Mouse (Mus musculus) activated CD4-positive, CD25-positive, alpha-beta regulatory T cell, adult 4 months (primary cell): ENCODE results near the gene Ltbp4. TPM values are rescaled to one million over a fixed set of nuclear protein-coding genes. Genes with fewer than 3 reads are reported as not detected.

Experiments
- ATAC-seq: one replicate; pipeline ENCODE4 v1.8.0; 2017
- polyA plus RNA-seq, 2 experiments: library from polyadenylated mRNA; unstranded; fragments of 100-300 nt; shearing (Covaris generic); gene quantifications; one replicate each; pipeline ENCODE4 v1.2.1; 2017

Ltbp4 gene
- 1 to 10 TPM in 1 of 2 experiments, under 1 TPM in 1; 0.94 to 1.3 TPM for polyA plus RNA-seq

DNA sequence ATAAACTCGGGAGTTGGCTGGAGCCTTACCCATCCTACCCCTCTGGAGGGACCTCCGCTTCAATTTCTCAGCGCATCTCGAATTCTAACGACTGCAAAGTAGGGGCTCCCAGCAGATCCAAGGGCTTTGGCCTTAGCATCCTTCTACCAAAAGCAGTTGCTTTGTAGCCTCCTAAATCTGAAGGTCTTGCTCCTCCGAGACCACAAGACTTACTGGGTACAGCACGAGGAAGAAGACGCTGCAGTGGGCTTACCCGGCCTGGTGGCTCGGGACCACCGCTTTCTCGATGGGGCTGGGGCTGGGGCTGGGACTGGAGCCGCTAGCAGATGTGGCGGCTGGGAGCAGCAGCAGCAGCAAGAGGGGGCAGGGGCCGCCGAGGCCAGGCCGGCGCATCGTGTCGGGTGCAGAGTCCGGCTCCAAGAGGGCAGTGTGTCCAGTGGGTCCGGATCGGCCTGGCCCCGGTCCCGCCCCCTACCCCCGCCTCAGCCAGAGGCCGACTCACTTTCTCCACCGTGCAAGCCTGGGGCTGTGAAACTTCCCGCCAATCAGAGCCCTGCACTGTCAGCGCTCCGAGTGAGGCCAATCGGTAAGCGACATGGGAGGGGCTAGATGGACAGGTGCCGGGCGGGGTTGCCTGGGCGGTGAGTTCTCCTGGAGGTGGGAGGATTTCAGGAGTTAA, at the start of gene Ltbp4:
Gene Ltbp4 (minus strand): TSS at position 518 of the 679 bp plus-strand sequence.
- ATAC-seq = no peak

- ATAC-seq = no peak
These were observed 47.2 kb upstream of the Ltbp4 start for GRCm38 (mm10) chr7:27384731-27385130.

- no peak for ATAC-seq
These were observed 46.6 kb upstream of the Ltbp4 start for GRCm38 (mm10) chr7:27384134-27384533.

GRCm38 (mm10) chr7:27383233-27383632, 45.7 kb upstream of the Ltbp4 start:
- ATAC-seq = no peak

DNA sequence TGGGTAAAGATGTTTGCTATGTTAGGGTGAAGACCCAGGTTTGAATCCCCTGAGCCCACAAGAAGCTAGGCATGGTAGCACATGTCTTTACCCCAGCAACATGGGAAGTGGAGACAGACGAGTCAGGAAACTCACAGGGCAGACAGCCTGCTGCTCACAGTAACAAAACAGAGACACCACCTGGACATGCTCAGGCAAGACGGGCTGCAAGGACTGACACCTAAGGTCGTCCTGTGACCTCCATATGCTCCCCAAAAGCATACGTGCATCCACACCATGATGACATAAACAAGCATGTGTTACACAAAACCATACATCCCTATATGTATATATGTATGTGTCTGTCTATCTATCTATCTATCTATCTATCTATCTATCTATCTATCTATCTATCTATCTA, 44.1 kb upstream of the Ltbp4 start:
- no peak for ATAC-seq

- ATAC-seq = no peak
These were observed 43.5 kb upstream of the Ltbp4 start for GRCm38 (mm10) chr7:27381009-27381408.

DNA sequence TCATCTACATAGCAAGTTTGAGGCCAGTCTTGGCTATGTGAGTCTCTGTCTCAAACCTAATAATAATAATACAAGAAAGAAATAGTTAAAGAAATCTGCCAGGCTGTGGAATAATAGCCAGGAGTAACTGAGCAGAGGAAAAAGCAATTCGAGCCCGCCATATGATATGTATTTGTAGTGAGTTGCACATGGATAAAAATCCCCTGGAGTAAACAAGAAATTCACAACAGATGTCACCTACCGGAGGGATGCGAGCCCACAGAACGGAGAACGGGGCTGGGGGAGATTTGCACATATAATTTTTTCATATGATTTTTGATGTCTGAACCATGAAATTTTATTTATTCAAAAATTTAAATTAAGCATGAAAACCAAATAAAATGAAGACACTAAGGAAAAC, 42.3 kb upstream of the Ltbp4 start:
- ATAC-seq = no peak

DNA sequence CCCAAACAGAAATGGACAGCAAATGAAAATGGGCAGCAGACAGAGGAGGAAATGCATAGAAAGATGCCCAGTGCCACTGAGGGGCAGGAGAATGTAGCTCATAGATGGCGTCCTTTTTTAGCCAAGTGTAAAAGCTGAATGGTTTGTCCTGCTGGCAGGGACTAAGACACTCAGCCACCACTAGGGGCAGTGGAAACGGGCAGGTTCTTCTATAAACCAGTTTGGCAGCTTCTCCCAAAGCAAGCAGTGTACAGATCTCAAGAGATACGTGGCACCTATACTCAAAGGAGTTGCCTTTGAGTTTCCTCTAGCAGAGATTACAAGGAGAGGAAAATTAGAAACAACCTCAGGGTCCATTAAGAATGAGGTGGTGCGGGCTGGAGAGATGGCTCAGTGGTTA, 40.9 kb upstream of the Ltbp4 start:
- no peak for ATAC-seq

GRCm38 (mm10) chr7:27375274-27375673, 37.8 kb upstream of the Ltbp4 start:
- ATAC-seq = no peak

- no peak for ATAC-seq
These were observed 34.4 kb upstream of the Ltbp4 start for GRCm38 (mm10) chr7:27371715-27372462.

- no peak for ATAC-seq
These were observed 31.6 kb upstream of the Ltbp4 start for GRCm38 (mm10) chr7:27369111-27369510.

DNA sequence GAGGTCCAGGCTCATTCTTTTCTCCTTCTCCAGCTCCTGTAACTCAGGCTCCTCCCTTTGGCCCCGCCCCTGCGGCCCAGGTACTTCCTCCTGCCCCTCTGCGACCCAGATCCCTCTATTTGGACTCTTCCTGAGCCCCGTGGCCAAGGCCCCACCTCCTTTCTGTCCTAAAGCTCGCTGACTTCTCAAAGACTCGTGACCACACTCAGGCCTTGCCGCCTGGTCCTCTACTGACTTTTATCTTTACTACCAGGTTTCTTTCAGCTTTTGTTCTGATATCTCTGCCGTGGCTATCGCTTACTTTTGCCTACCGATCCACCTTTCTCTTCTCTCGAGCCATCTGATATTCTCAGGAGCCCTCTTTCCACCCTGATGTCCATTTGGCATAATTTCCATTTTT, 30.5 kb upstream of the Ltbp4 start:
- ATAC-seq = peak; percentile 28

- ATAC-seq = no peak
These were observed 28.8 kb upstream of the Ltbp4 start for GRCm38 (mm10) chr7:27366082-27366844.

DNA sequence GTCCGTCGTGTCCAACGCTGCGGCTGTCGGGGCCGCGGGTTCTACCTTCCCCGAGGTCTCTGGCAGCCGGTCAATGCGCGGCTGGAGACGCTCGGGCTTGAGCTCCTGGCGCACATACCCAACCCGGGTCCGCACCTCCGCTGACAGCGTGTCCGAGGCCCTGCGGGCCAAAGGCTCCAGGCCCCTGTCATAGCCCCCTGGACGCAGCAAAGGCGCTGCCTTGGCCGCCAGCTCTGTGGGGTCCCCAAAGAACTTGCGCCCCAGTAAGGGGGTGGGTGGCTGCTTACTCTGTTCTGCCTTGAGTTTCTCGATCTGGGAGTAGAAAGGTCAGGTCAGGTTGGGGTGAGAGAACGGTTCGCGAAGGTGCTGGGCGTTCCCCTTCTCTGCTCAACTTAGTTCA, 26.9 kb upstream of the Ltbp4 start:
- ATAC-seq = no peak

GRCm38 (mm10) chr7:27361283-27361946, 23.9 kb upstream of the Ltbp4 start:
- ATAC-seq = peak; percentile 78

- no peak for ATAC-seq
These were observed 23.3 kb upstream of the Ltbp4 start for GRCm38 (mm10) chr7:27360749-27361148.

- no peak for ATAC-seq
These were observed 22.3 kb upstream of the Ltbp4 start for GRCm38 (mm10) chr7:27359706-27360358.

- no peak for ATAC-seq
These were observed 21.7 kb upstream of the Ltbp4 start for GRCm38 (mm10) chr7:27359162-27359561.

GRCm38 (mm10) chr7:27357595-27357978, 20.1 kb upstream of the Ltbp4 start:
- peak; percentile 40 for ATAC-seq

DNA sequence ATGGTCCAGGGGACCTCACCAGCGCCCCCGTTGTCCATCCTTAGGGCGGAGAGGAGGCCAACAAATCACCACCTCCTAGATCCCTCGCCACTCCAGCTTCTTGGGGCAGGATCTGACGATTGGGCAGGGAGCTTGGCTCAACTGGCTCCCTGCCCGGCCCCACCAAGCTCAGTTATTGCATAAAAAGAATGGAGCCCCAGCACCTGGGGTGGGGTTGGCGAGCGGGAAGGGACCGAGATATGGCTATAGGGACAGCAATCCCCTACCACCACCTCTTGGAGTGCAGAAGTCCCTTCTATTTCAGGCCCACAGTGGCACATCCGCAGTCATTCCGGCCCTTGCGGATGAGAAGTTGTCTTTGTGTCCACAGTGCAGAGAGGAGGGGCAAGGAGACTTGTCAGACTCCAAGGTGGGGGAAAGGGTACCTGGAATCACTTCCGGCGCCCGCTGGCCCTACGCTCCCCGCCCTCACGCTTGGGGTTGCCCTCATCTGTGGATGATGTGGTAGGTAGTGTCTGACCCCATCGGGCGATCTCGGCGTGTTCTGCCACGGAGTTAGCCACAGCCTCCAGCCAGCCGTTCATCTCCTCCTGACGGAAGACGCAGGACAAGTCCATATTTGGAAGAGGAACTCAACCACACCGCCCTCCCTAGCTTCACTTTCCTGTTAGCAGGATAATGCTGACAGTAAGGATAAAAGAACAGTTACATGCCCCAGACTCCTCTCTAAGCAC, 19.5 kb upstream of the Ltbp4 start, which contains the start of gene Gm20479:
Gene Gm20479 (minus strand): TSS at position 559 of the 734 bp plus-strand sequence.
- no peak for ATAC-seq

- ATAC-seq = peak; percentile 38
These were observed 18.8 kb upstream of the Ltbp4 start for GRCm38 (mm10) chr7:27356248-27356647.
